Mouse (Mus musculus) hindbrain, embryonic 12.5 days (tissue): ENCODE data around the gene Ccdc170. TPM values are rescaled to one million over a fixed set of nuclear protein-coding genes. Genes with fewer than 3 reads are reported as not detected.

Source experiments
- ATAC-seq: fragments of 200-750 bp; cut with Nextera tagmentation; 2 replicates; pipeline ENCODE4 v1.8.0; 2017; ENCODE audit warnings: moderate TSS enrichment; ENCODE audit not compliant: low FRiP score
- H3K27ac ChIP-seq: fragments of 300-500 bp; sonication (generic); 2 replicates; pipeline ENCODE4 v1.5.1; 2016; ENCODE audit warnings: mild to moderate bottlenecking
- H3K27me3 ChIP-seq: fragments of 300-500 bp; sonication (generic); 2 replicates; pipeline ENCODE4 v1.6.1; 2016; ENCODE audit warnings: mild to moderate bottlenecking
- H3K36me3 ChIP-seq: fragments of 300-500 bp; sonication (generic); 2 replicates; pipeline ENCODE4 v1.6.1; 2016; ENCODE audit warnings: mild to moderate bottlenecking
- H3K4me1 ChIP-seq: fragments of 300-500 bp; sonication (generic); 2 replicates; pipeline ENCODE4 v1.6.1; 2016
- H3K4me2 ChIP-seq: fragments of 300-500 bp; sonication (generic); replicated peaks from 2 replicates; pipeline ENCODE4 v1.6.1; 2016; ENCODE audit warnings: mild to moderate bottlenecking
- H3K4me3 ChIP-seq: fragments of 300-500 bp; sonication (generic); 2 replicates; pipeline ENCODE4 v1.5.1; 2016; ENCODE audit warnings: mild to moderate bottlenecking
- H3K9ac ChIP-seq: fragments of 300-500 bp; sonication (generic); 2 replicates; pipeline ENCODE4 v1.6.1; 2016; ENCODE audit warnings: mild to moderate bottlenecking, moderate library complexity
- H3K9me3 ChIP-seq: fragments of 300-500 bp; sonication (generic); replicated peaks from 2 replicates; pipeline ENCODE4 v1.6.1; 2016; ENCODE audit warnings: mild to moderate bottlenecking
- WGBS: fragments of 180-500 bp; shearing (Covaris S2); methylation state at CpG from one replicate; pipeline ENCODE4 v1.1.7; 2016; 5-methylcytosine and 5-hydroxymethylcytosine counted together
- polyA plus RNA-seq: library from polyadenylated mRNA; unstranded; fragments of >200 nt; fragmentation: Nextera tagmentation; extraction: Ambion mirVana; gene quantifications from 2 replicates; pipeline ENCODE4 v1.2.1, GENCODE M21; 2016

Ccdc170 gene
- polyA plus RNA-seq, 1 experiment from 2014 or later: 0.45 TPM

DNA sequence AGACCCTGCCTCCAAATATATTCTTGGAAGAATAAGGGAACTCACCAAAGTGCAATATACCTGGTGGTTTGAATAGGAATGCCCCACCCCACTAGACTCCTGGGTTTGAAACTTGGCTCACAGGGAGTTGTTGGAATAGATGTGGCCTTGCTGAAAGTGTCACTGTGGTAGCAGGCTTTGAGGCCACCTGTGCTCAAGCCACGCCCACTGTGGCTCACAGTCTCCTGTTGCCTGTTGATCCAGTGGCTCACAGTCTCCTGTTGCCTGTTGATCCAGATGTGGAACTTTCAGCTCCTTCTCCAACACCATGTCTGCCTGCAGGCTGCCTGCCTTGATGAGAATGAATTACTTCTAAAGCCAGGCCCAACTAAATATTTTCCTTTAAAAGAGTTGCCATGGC, 1.5 kb downstream of the Ccdc170 start:
- Histone ChIP-seq H3K9me3 (no peaks in the 10 kb centered on the region), H3K4me3 (no peak overlapping the region)

GRCm38 (mm10) chr10:4484986-4485385, 2.7 kb downstream of the Ccdc170 start:
- H3K9ac ChIP-seq: no peak overlapping the region
- no peaks in the 10 kb centered on the region for H3K27me3 ChIP-seq
- H3K27ac ChIP-seq: no peak overlapping the region
- H3K4me3 ChIP-seq: no peak overlapping the region
- H3K9me3 ChIP-seq: no peaks in the 10 kb centered on the region
- ATAC-seq: no peak
- H3K36me3 ChIP-seq: no peaks in the 10 kb centered on the region
- WGBS: 85% methylated on average over 9 of the region's 9 CpGs
- no peak overlapping the region for H3K4me2 ChIP-seq
- no peaks in the 10 kb centered on the region for H3K4me1 ChIP-seq

More for the DNA sequence above, 1.5 kb downstream of the Ccdc170 start:
- Histone ChIP-seq H3K9ac (no peak overlapping the region), H3K27ac (no peak overlapping the region), H3K4me2 (no peak overlapping the region), H3K36me3 (no peaks in the 10 kb centered on the region), H3K4me1 (no peaks in the 10 kb centered on the region), H3K27me3 (no peaks in the 10 kb centered on the region)
- no peak for ATAC-seq
- WGBS: 88% methylated on average over 1 of the region's 1 CpGs

DNA sequence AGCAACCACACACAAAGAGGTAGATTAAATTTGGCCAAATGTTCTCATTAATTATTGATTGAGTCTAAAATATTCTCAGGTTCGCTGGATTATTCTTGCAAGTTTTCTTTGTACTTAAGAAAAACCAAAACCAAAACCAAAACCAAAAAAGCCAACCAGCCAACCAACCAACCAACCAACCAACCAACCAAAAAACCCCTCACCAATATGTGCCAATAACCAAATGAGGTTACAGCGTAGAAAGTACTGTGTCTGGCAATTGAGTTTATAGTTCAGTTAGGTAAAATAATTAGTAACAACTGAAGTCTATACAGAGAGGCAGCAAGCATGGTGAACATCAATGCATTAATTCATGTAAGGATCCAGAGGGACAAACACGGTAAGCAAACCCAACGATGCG, 7.6 kb downstream of the Ccdc170 start:
- Histone ChIP-seq H3K27me3 (no peaks in the 10 kb centered on the region), H3K36me3 (no peaks in the 10 kb centered on the region), H3K9ac (no peak overlapping the region), H3K4me2 (no peak overlapping the region), H3K4me3 (no peak overlapping the region), H3K9me3 (no peaks in the 10 kb centered on the region), H3K27ac (no peak overlapping the region), H3K4me1 (no peaks in the 10 kb centered on the region)
- no peak for ATAC-seq
- WGBS: 65% methylated on average over 5 of the region's 5 CpGs

DNA sequence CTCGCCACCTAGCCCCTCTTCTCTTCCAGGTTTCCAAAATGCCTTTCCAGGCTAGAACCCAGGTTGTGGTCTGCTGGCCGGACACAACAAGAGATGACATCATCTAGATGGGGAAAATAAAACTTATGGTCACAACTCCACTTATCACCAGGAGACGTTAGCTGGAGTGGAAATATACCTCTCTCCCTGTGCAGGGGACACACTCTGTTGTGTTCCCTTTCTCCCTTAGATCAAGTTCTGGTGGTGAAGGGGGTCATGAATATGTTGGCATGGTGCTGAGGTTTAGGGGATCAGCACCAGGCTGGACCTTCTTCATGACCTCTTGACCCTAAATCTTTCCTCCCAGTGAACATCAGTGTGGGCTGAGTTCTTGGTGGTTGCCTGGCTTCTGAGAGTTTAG, 9.0 kb downstream of the Ccdc170 start:
- Histone ChIP-seq H3K36me3 (no peaks in the 10 kb centered on the region), H3K9me3 (no peaks in the 10 kb centered on the region), H3K9ac (no peak overlapping the region), H3K4me2 (no peak overlapping the region), H3K4me3 (no peak overlapping the region), H3K27ac (no peak overlapping the region), H3K27me3 (no peaks in the 10 kb centered on the region), H3K4me1 (no peaks in the 10 kb centered on the region)
- WGBS: 58% methylated on average over 3 of the region's 3 CpGs
- no peak for ATAC-seq

DNA sequence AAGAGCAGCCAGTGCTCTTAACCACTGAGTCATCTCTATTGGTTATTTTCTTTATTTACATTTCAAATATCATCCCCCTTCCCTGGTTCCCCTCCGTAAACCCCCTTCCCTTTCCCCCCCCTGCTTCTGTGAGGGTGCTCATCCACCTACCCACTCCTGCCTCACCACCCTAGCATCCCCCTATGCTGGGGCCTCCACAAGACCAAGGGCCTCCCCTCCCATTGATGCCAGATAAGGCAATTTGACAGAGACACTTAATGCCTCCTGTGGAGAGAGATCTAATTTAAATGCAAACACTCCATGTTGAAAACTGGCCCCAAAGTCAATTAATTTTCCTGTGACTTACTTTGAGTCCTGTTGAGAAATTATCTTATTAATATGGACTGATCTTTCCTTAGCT, 9.7 kb downstream of the Ccdc170 start:
- Histone ChIP-seq H3K27ac (no peak overlapping the region), H3K9me3 (no peaks in the 10 kb centered on the region), H3K36me3 (no peaks in the 10 kb centered on the region), H3K4me3 (no peak overlapping the region), H3K27me3 (no peaks in the 10 kb centered on the region), H3K9ac (no peak overlapping the region), H3K4me2 (no peak overlapping the region), H3K4me1 (no peaks in the 10 kb centered on the region)
- no peak for ATAC-seq
- 42% methylated on average over 1 of the region's 1 CpGs for WGBS

GRCm38 (mm10) chr10:4492909-4493308, 10.6 kb downstream of the Ccdc170 start:
- H3K4me3 ChIP-seq: no peak overlapping the region
- WGBS: 10% methylated on average over 4 of the region's 4 CpGs
- ATAC-seq: no peak

GRCm38 (mm10) chr10:4503251-4503650, 20.9 kb downstream of the Ccdc170 start:
- Histone ChIP-seq H3K9me3 (no peaks in the 10 kb centered on the region), H3K27ac (no peak overlapping the region), H3K9ac (no peak overlapping the region), H3K4me1 (no peaks in the 10 kb centered on the region), H3K36me3 (no peaks in the 10 kb centered on the region), H3K27me3 (no peaks in the 10 kb centered on the region), H3K4me2 (no peak overlapping the region), H3K4me3 (no peak overlapping the region)
- ATAC-seq: no peak
- WGBS: 91% methylated on average over 8 of the region's 8 CpGs

More at GRCm38 (mm10) chr10:4492909-4493308, 10.6 kb downstream of the Ccdc170 start:
- H3K4me1 ChIP-seq: no peaks in the 10 kb centered on the region
- H3K4me2 ChIP-seq: no peak overlapping the region
- H3K27me3 ChIP-seq: no peaks in the 10 kb centered on the region
- H3K36me3 ChIP-seq: no peaks in the 10 kb centered on the region
- no peak overlapping the region for H3K27ac ChIP-seq
- H3K9me3 ChIP-seq: no peaks in the 10 kb centered on the region
- H3K9ac ChIP-seq: no peak overlapping the region

DNA sequence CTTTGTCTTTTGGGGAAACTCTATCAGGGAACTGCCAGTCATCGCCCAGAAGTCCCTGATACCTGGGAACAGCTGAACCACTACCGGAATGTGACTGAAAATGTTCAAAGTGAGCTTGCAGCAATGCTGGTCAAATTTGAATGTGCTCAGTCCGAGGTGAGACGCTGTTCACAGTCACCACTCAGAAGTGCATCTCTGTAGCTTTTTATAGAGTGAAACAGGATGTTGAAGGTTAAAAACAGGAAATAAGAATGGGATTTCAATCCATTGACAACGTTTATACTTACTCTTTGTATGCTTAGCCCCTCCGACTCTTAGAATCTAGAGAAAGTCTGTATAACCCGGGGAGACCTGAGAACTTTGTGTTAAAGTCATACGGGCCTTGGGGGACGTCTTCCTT, 30.4 kb downstream of the Ccdc170 start:
- Histone ChIP-seq H3K27me3 (no peaks in the 10 kb centered on the region), H3K4me1 (no peaks in the 10 kb centered on the region), H3K36me3 (no peaks in the 10 kb centered on the region), H3K9me3 (no peaks in the 10 kb centered on the region), H3K9ac (no peak overlapping the region), H3K4me3 (no peak overlapping the region), H3K4me2 (no peak overlapping the region), H3K27ac (no peak overlapping the region)
- ATAC-seq: no peak
- 85% methylated on average over 9 of the region's 9 CpGs for WGBS

DNA sequence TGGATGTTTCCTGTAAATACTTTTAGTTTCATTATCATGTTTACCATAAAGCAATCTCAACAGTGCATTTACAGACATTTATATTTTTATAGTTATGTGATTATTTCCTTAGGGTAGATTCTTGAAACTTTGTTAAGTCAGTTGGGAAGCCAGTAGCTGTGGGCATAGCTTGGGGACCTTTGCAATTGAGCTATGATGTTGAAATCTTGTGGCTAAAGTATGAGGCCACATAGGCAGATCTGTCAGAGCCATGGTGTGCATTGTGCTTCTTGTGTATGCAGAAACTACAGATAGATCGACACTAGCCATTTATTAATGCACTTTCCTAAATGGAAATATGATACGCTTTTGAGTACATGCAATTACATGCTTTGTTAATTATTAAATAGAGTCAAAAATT, 35.3 kb downstream of the Ccdc170 start:
- 86% methylated on average over 2 of the region's 2 CpGs for WGBS
- H3K27ac ChIP-seq: no peak overlapping the region
- ATAC-seq: no peak

GRCm38 (mm10) chr10:4519645-4520044, 37.3 kb downstream of the Ccdc170 start:
- Histone ChIP-seq H3K4me1 (no peaks in the 10 kb centered on the region), H3K4me3 (no peak overlapping the region), H3K9ac (no peak overlapping the region), H3K9me3 (no peaks in the 10 kb centered on the region), H3K36me3 (no peaks in the 10 kb centered on the region), H3K4me2 (no peak overlapping the region), H3K27me3 (no peaks in the 10 kb centered on the region), H3K27ac (no peak overlapping the region)
- no peak for ATAC-seq
- 89% methylated on average over 3 of the region's 3 CpGs for WGBS

More for the DNA sequence above, 35.3 kb downstream of the Ccdc170 start:
- no peaks in the 10 kb centered on the region for H3K27me3 ChIP-seq
- H3K4me3 ChIP-seq: no peak overlapping the region
- no peaks in the 10 kb centered on the region for H3K4me1 ChIP-seq
- no peaks in the 10 kb centered on the region for H3K9me3 ChIP-seq
- H3K4me2 ChIP-seq: no peak overlapping the region
- H3K9ac ChIP-seq: no peak overlapping the region
- no peaks in the 10 kb centered on the region for H3K36me3 ChIP-seq

DNA sequence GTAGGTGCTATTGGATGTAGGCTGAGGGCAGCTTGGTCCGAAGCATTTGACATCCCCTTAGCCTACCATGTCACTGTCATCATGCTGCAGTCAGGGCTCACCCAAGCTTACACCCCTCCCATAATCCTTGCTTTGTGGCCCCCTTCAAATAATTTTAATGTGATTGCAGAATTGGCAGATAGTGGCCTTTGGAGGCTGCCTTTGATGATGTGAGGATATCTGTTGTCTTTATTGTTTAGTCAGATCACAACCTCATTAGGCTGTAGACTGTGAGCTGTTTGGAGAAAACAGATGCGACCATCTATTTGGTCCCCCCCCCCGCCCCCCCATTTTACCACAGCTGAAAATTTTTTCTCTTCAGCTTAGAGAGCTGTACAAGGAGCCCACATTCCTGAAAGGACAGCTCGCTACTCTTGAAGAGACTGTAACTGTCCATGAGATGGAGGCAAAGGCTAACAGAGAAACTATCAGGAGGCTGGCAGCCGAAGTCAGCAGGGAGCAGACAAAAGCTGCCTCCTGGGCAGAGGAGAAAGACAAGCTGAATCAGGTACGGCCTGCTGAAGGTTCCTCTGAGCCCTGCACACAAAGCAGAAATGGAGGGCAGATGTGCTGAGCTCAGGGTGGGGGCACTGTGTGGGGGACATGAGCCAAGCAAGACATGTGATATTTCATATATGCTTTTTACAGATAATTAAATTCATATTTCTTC, 38.2 kb downstream of the Ccdc170 start:
- no peaks in the 10 kb centered on the region for H3K9me3 ChIP-seq
- no peaks in the 10 kb centered on the region for H3K36me3 ChIP-seq
- H3K27me3 ChIP-seq: no peaks in the 10 kb centered on the region
- H3K4me3 ChIP-seq: no peak overlapping the region
- no peak overlapping the region for H3K27ac ChIP-seq
- H3K4me1 ChIP-seq: no peaks in the 10 kb centered on the region
- WGBS: 49% methylated on average over 6 of the region's 6 CpGs
- peak; percentile 55; the same call in 1 of the 2 replicates for ATAC-seq
- no peak overlapping the region for H3K9ac ChIP-seq
- H3K4me2 ChIP-seq: no peak overlapping the region

DNA sequence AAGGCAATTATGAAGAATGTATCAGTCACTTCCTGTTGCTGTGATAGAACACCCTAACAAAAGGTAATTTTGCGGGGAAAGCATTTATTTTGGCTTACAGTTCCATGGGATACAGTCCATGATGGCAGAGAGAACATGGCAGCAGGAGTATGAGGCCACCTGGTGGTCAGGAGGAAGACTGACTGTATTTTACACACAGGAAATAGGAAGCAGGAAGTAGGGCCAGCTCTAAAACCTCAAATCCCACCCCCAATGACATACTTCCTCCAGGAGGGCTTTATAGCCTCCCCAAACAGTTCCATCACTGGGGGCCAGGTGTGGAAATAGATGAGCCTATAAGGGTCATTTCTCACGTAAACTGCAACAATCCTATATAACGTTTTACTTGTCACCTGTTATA, 39.8 kb downstream of the Ccdc170 start:
- no peak overlapping the region for H3K27ac ChIP-seq

DNA sequence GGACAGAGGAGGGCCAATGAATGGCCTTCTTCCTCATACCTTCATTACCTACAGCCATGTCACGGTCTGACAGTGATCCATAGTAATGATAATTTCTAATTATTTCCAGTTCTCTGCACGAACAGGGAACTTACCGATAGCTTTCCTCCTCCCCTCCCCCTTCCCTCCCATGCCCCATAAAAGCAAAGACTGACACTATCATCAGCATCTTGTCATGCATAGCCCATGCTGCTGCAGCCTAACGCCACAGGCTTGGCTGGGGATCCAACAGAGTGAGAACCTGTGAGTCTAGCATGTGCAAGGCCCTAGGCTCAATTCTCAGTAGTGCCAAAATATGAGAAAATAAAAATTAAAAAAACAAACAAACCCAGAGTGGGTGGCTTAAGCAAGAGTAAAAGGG, 40.8 kb downstream of the Ccdc170 start:
- H3K4me1 ChIP-seq: 0 out of 2 replicates have a peak, but pooled peaks cover 1% of the 10 kb centered on the region
- H3K27ac ChIP-seq: no peak overlapping the region
- H3K4me3 ChIP-seq: no peak overlapping the region
- H3K4me2 ChIP-seq: no peak overlapping the region
- no peaks in the 10 kb centered on the region for H3K9me3 ChIP-seq
- WGBS: 50% methylated on average over 4 of the region's 4 CpGs
- no peaks in the 10 kb centered on the region for H3K36me3 ChIP-seq
- H3K9ac ChIP-seq: no peak overlapping the region
- 0 out of 2 replicates have a peak, but pooled peaks have one; percentile 32 for ATAC-seq
- H3K27me3 ChIP-seq: no peaks in the 10 kb centered on the region

More for the DNA sequence above, 39.8 kb downstream of the Ccdc170 start:
- WGBS: 94% methylated on average over 3 of the region's 3 CpGs
- Histone ChIP-seq H3K4me1 (no peaks in the 10 kb centered on the region), H3K36me3 (no peaks in the 10 kb centered on the region), H3K4me2 (no peak overlapping the region), H3K9me3 (no peaks in the 10 kb centered on the region), H3K4me3 (no peak overlapping the region), H3K27me3 (no peaks in the 10 kb centered on the region), H3K9ac (no peak overlapping the region)
- no peak for ATAC-seq
